Mouse (Mus musculus): Measurements from ENCODE around the gene Myef2. TPM values are rescaled to one million over a fixed set of nuclear protein-coding genes. Genes with fewer than 3 reads are reported as not detected.
"Not testable (repeated sequence)": the region's sequence is repeated elsewhere in the genome, so short reads cannot be mapped to it uniquely, and the experiment has no call there.

Myef2 gene
- polyA plus RNA-seq, 1 experiment: 3.9 TPM

DNA sequence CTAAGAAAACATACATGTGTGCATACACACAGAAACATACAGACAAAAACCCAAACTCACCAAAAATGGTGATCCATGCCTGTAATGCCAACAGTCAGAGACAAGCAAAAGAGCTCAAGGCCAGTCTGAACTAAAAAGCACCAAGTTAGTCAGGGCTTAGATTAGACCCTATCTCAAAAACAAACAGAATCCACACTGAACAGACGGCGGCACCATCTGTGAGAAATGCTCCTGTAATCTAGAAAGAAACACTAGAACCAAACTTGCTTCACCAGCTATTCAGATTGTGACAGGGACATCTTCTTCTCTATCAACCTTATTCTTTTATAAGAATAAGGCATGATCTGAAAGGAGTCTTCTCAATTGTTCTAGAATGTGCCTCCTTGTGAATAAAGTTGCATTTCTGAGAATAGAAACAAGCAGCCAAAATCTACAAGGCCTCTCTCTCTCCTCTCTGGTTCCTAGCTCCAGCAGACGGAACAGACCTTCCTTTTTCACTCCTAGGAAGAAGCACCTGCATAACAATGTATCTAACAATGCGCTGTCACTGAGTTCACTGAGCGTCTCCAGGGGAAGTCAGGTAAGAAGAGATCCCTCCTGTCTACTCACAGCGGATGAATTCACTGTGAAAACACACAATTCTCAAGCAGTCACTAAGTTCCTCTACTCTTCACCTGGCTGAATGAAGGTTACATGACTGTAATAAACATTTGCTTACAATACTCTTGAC is 3.9 kb downstream of the Myef2 start:
- no peak for DNase-seq
- Histone ChIP-seq H3K4me1 (ENCODE audit: control insufficient read depth, insufficient read depth, low read length) (peaks cover 3% of the 10 kb centered on the region; the same call in 1 of the 2 replicates), H3K36me3 (ENCODE audit: control insufficient read depth, insufficient read depth, low read length) (no peaks in the 10 kb centered on the region), H3K27me3 (replicated peaks; ENCODE audit: control insufficient read depth, insufficient read depth, low read length) (no peaks in the 10 kb centered on the region), H3K4me3 (ENCODE audit: insufficient read depth, low read depth, low read length) (no peak overlapping the region), H3K27ac (ENCODE audit: insufficient read depth, low read depth, low read length) (no peak overlapping the region; the same call in 1 of the 2 replicates)
- 84% methylated on average over 6 of the region's 6 CpGs for WGBS
- no peak for TF ChIP-seq CTCF (conservative IDR thresholded peaks at IDR 0.05; ENCODE audit: insufficient read depth, insufficient read length, low read depth, low read length)
- TF ChIP-seq POLR2A (IDR thresholded peaks at IDR 0.05; ENCODE audit: low read depth, low read length): no peak

DNA sequence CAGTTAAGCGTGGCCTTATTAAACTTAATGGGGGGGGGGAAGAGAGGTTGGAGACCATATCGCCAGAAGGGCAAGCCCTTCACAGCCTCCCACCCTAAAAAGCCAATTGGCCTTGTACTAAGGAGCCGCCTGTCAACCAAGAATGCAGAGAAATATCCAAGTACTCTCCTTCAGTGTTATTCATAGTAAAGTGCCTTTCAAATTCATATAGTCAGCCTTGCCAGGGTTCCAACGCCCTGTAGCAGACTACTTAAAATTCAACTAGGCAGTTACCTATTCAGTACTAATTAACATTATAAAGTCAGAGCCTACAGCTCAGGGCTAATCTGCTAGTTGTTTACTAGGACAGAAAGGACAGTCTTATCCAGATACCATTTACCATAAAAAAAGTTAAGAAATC is 16.9 kb downstream of the Myef2 start:
- not testable (repeated sequence) for H3K36me3 ChIP-seq (ENCODE audit: control insufficient read depth, insufficient read depth, low read length)
- peak; percentile 66 for DNase-seq
- 62% methylated on average over 4 of the region's 4 CpGs for WGBS

DNA sequence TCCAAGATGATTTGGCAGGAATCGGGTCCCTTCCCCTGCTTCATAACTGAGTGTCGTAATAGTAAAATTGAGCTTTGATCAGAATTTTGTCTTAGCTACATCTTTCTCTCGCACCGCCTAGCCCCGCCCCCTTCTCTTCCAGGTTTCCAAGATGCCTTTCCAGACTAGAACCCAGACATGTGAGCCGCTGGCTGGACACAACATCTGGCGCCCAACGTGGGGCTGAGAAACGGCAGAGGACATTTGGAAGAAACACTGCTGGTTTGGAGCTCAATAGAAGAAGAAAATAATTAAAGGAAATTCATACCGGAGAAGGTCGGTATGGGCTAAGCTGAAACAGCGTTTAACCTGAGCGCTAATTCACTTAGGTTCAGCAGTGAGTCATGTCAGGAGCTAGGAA is 19.0 kb downstream of the Myef2 start:
- WGBS: 98% methylated on average over 13 of the region's 13 CpGs
- H3K36me3 ChIP-seq (ENCODE audit: control insufficient read depth, insufficient read depth, low read length); H3K27ac ChIP-seq (ENCODE audit: insufficient read depth, low read depth, low read length); DNase-seq; H3K4me3 ChIP-seq (ENCODE audit: insufficient read depth, low read depth, low read length); H3K27me3 ChIP-seq (replicated peaks; ENCODE audit: control insufficient read depth, insufficient read depth, low read length); H3K4me1 ChIP-seq (ENCODE audit: control insufficient read depth, insufficient read depth, low read length): not testable (repeated sequence)

More for the DNA sequence above, 16.9 kb downstream of the Myef2 start:
- H3K4me3 ChIP-seq (ENCODE audit: insufficient read depth, low read depth, low read length); H3K4me1 ChIP-seq (ENCODE audit: control insufficient read depth, insufficient read depth, low read length); H3K27me3 ChIP-seq (replicated peaks; ENCODE audit: control insufficient read depth, insufficient read depth, low read length): not testable (repeated sequence)
- H3K27ac ChIP-seq (ENCODE audit: insufficient read depth, low read depth, low read length): peak overlapping the region; percentile 66

DNA sequence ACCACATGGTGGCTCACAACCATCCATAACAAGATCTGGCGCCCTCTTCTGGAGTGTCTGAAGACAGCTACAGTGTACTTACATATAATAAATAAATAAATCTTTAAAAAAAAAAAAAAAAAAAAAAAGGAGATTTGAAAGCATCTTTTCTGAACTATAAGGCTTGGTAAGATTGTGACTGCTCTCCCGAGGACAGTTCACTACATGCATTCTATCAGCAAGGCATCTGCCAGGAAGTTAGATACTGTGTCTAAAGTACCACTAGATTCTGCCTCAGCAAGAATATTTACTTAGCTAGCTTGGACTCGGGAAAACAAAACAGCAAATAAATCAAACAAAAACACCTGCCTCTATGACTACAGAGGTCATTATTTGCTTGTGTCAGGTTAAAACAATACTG is 31.3 kb downstream of the Myef2 start:
- H3K27ac ChIP-seq (ENCODE audit: insufficient read depth, low read depth, low read length); H3K27me3 ChIP-seq (replicated peaks; ENCODE audit: control insufficient read depth, insufficient read depth, low read length); H3K4me1 ChIP-seq (ENCODE audit: control insufficient read depth, insufficient read depth, low read length); H3K36me3 ChIP-seq (ENCODE audit: control insufficient read depth, insufficient read depth, low read length); DNase-seq; H3K4me3 ChIP-seq (ENCODE audit: insufficient read depth, low read depth, low read length): not testable (repeated sequence)
- 69% methylated on average over 3 of the region's 3 CpGs for WGBS

DNA sequence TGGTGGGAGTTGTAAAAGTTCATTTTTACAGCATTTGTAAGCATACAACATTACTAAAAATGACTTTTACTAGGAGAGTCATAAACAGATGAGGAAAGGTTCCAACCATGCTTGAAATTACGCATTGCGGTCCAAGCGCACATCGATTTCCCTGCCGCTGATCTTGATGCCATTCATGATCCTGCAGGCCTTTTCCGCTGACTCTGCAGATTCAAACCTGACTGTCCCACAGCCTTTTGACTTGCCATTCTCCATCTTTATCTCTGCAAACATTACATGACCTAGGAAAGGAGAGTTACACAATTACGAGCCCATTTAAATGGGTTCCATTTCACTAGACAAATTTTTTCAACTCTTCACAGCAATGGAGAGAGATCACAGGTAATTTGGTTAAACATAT is 34.7 kb downstream of the Myef2 start:
- no peak for DNase-seq
- Histone ChIP-seq H3K27ac (ENCODE audit: insufficient read depth, low read depth, low read length) (no peak overlapping the region), H3K27me3 (replicated peaks; ENCODE audit: control insufficient read depth, insufficient read depth, low read length) (no peaks in the 10 kb centered on the region), H3K4me3 (ENCODE audit: insufficient read depth, low read depth, low read length) (no peak overlapping the region), H3K36me3 (ENCODE audit: control insufficient read depth, insufficient read depth, low read length) (no peaks in the 10 kb centered on the region), H3K4me1 (ENCODE audit: control insufficient read depth, insufficient read depth, low read length) (no peaks in the 10 kb centered on the region)
- WGBS: 98% methylated on average over 7 of the region's 7 CpGs
- TF ChIP-seq POLR2A (IDR thresholded peaks at IDR 0.05; ENCODE audit: low read depth, low read length): no peak
- TF ChIP-seq CTCF (conservative IDR thresholded peaks at IDR 0.05; ENCODE audit: insufficient read depth, insufficient read length, low read depth, low read length): no peak

DNA sequence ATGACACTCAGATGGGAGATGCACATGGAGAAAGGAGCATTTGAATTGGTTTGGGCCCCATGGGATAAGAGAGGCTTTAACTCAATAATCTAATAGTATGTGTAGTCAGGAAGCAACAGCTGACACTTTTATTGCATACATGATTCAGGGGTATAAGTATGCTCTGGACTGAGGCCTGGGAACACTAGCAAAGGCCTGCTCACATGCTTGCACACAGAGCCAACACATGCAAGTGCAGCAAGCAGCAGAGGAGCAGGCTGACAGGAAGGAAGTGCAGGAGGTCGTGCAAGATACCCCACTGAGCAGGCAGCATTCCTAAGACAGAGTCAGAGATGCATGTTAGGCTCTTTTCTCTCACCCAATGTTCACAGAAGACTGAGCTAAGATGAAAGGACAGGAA is 39.6 kb downstream of the Myef2 start:
- 24% methylated on average over 1 of the region's 1 CpGs for WGBS
- no peak for TF ChIP-seq POLR2A (IDR thresholded peaks at IDR 0.05; ENCODE audit: low read depth, low read length)
- TF ChIP-seq CTCF (conservative IDR thresholded peaks at IDR 0.05; ENCODE audit: insufficient read depth, insufficient read length, low read depth, low read length): no peak
- no peak for DNase-seq
- no peak overlapping the region for H3K4me3 ChIP-seq (ENCODE audit: insufficient read depth, low read depth, low read length)
- no peak overlapping the region for H3K27ac ChIP-seq (ENCODE audit: insufficient read depth, low read depth, low read length)
- H3K36me3 ChIP-seq (ENCODE audit: control insufficient read depth, insufficient read depth, low read length): no peaks in the 10 kb centered on the region
- no peaks in the 10 kb centered on the region for H3K27me3 ChIP-seq (replicated peaks; ENCODE audit: control insufficient read depth, insufficient read depth, low read length)
- H3K4me1 ChIP-seq (ENCODE audit: control insufficient read depth, insufficient read depth, low read length): no peaks in the 10 kb centered on the region

DNA sequence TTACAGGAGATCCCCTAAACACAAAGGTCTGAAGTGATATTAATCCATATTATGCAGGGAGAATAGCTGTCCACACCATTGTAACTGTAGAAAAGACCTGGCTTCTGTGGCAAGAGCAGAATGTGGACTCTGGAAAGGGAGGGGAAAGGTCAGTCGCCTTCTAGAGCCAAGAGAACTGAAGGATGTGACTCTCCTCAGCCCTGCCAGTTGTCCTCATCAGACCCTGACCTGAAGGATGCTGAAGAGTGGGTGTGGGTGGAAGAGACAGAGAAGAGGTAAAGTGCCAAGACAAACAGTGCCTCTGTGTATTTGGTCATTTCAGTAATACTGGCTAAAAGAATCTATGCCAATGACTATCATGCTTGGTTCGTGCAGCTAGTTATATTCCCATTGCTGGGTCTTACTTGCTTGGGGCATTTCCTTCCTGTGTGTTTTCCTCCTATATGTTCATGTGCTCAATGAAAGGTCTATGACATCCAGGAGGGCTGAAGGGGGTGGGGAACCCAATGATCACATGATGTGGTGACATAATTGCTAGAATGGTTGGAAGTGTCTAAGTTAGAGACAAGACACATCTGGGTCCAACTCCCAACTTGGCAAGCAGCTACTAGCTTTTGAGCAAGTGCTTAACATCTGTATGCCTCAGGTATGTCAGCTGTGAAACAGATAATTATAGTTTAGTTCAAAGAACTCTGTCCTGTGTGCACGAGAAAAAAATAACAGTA is 50.2 kb downstream of the Myef2 start:
- Histone ChIP-seq H3K27ac (ENCODE audit: insufficient read depth, low read depth, low read length) (no peak overlapping the region), H3K4me1 (ENCODE audit: control insufficient read depth, insufficient read depth, low read length) (no peaks in the 10 kb centered on the region), H3K27me3 (replicated peaks; ENCODE audit: control insufficient read depth, insufficient read depth, low read length) (no peaks in the 10 kb centered on the region), H3K4me3 (ENCODE audit: insufficient read depth, low read depth, low read length) (no peak overlapping the region), H3K36me3 (ENCODE audit: control insufficient read depth, insufficient read depth, low read length) (no peaks in the 10 kb centered on the region)
- 65% methylated on average over 3 of the region's 3 CpGs for WGBS
- peak; percentile 72 for DNase-seq
- TF ChIP-seq POLR2A (IDR thresholded peaks at IDR 0.05; ENCODE audit: low read depth, low read length) (no peak), CTCF (conservative IDR thresholded peaks at IDR 0.05; ENCODE audit: insufficient read depth, insufficient read length, low read depth, low read length) (no peak)
